Mouse (Mus musculus) heart, adult 11 months (tissue): Measurements from ENCODE around the gene Carm1.
A peak's percentile ranks its signal among the peaks of the same experiment; 100 is the strongest.

Experiments
- DNase-seq: peaks from one replicate; pipeline ENCODE4 v3.0.0; 2022

The Carm1 gene

GRCm38 (mm10) chr9:21616232-21616781, 69.6 kb downstream of the Carm1 start:
- DNase-seq, result peak; percentile 99

- DNase-seq, result peak; percentile 85
Measured at GRCm38 (mm10) chr9:21617066-21617465, 70.4 kb downstream of the Carm1 start.

GRCm38 (mm10) chr9:21620229-21620628, 73.5 kb downstream of the Carm1 start:
- DNase-seq, result no peak

- DNase-seq, result no peak
Measured at GRCm38 (mm10) chr9:21622676-21623075, 76.0 kb downstream of the Carm1 start.

- DNase-seq, result peak; percentile 87
Measured at GRCm38 (mm10) chr9:21625342-21626339, 78.9 kb downstream of the Carm1 start.

- no peak for DNase-seq
Measured at GRCm38 (mm10) chr9:21626571-21626970, 79.9 kb downstream of the Carm1 start.

GRCm38 (mm10) chr9:21627145-21627795, 80.6 kb downstream of the Carm1 start:
- DNase-seq, result peak; percentile 87

- no peak for DNase-seq
Measured at GRCm38 (mm10) chr9:21630673-21631072, 84.0 kb downstream of the Carm1 start.

- DNase-seq, result no peak
Measured at GRCm38 (mm10) chr9:21633106-21633505, 86.4 kb downstream of the Carm1 start.

- no peak for DNase-seq
Measured at GRCm38 (mm10) chr9:21635639-21636038, 88.9 kb downstream of the Carm1 start.

- no peak for DNase-seq
Measured at GRCm38 (mm10) chr9:21639031-21639430, 92.3 kb downstream of the Carm1 start.
